Mouse (Mus musculus) stomach, embryonic 16.5 days (tissue): ENCODE data around the gene Fam228a. TPM values are rescaled to one million over a fixed set of nuclear protein-coding genes. Genes with fewer than 3 reads are reported as not detected.

Experiments
- ATAC-seq: fragments of 200-750 bp; cut with Nextera tagmentation; 2 replicates; pipeline ENCODE4 v1.8.0; 2017; ENCODE audit warnings: moderate number of reproducible peaks, moderate TSS enrichment; ENCODE audit not compliant: insufficient read depth, low FRiP score
- H3K27ac ChIP-seq: fragments of 300-500 bp; sonication (generic); 2 replicates; pipeline ENCODE4 v1.5.1; 2014; ENCODE audit warnings: low read length
- H3K27me3 ChIP-seq: fragments of 300-500 bp; sonication (generic); 2 replicates; pipeline ENCODE4 v1.6.1; 2014; ENCODE audit warnings: low read length, control low read depth, mixed read lengths; ENCODE audit not compliant: control insufficient read depth, insufficient read depth
- H3K36me3 ChIP-seq: fragments of 300-500 bp; sonication (generic); 2 replicates; pipeline ENCODE4 v1.6.1; 2014; ENCODE audit warnings: low read length; ENCODE audit not compliant: control insufficient read depth, insufficient read depth
- H3K4me1 ChIP-seq: fragments of 300-500 bp; sonication (generic); 2 replicates; pipeline ENCODE4 v1.6.1; 2014; ENCODE audit warnings: low read length, control low read depth, mixed read lengths; ENCODE audit not compliant: control insufficient read depth, insufficient read depth
- H3K4me2 ChIP-seq: fragments of 300-500 bp; sonication (generic); 2 replicates; pipeline ENCODE4 v1.6.1; 2014; ENCODE audit warnings: low read depth, low read length, mixed read lengths
- H3K4me3 ChIP-seq: fragments of 300-500 bp; sonication (generic); replicated peaks from 2 replicates; pipeline ENCODE4 v1.5.1; 2014; ENCODE audit warnings: mild to moderate bottlenecking, low read length
- H3K9ac ChIP-seq: fragments of 300-500 bp; sonication (generic); 2 replicates; pipeline ENCODE4 v1.6.1; 2014; ENCODE audit warnings: low read length
- H3K9me3 ChIP-seq: fragments of 300-500 bp; sonication (generic); replicated peaks from 2 replicates; pipeline ENCODE4 v1.6.1; 2016; ENCODE audit warnings: low read length, control low read depth; ENCODE audit not compliant: control insufficient read depth
- WGBS: fragments of 180-500 bp; shearing (Covaris S2); extraction: QIAGEN DNeasy Blood & Tissue Kit; methylation state at CpG from one replicate; pipeline ENCODE4 v1.1.7; 2014; 5-methylcytosine and 5-hydroxymethylcytosine counted together
- polyA plus RNA-seq: library from polyadenylated mRNA; unstranded; fragments of >200 nt; fragmentation: Nextera tagmentation; extraction: Ambion mirVana; gene quantifications from 2 replicates; pipeline ENCODE4 v1.2.1, GENCODE M21; 2015

Fam228a gene
- polyA plus RNA-seq, 1 experiment from 2014 or later: 0.25 TPM

DNA sequence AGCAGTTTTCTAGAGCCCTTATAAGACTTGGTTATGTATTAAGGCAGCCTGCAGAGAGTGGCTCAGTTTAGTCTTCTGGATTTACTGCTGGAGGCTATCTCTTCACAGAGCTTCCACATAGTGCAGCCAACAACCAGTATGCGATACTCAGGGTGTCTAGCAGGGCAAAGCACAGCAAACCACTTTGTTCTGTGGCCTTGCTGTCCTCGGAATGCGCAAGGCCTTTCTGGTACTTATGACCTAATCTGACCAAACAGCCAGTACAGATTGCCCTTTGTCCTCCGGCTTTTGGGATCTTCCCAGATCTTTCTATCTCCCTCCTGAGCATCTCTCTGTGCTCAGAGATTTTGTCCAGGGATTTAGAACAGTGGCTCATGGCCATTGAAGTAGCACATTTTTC, 52.8 kb downstream of the Fam228a start:
- no peak overlapping the region for H3K4me2 ChIP-seq
- WGBS: 90% methylated on average over 4 of the region's 4 CpGs
- no peak overlapping the region for H3K4me3 ChIP-seq
- H3K4me1 ChIP-seq: no peaks in the 10 kb centered on the region
- H3K36me3 ChIP-seq: 0 out of 2 replicates have a peak, but pooled peaks cover 6% of the 10 kb centered on the region
- no peak for ATAC-seq
- no peak overlapping the region for H3K27ac ChIP-seq
- H3K9me3 ChIP-seq: no peaks in the 10 kb centered on the region
- H3K9ac ChIP-seq: no peak overlapping the region
- no peaks in the 10 kb centered on the region for H3K27me3 ChIP-seq

DNA sequence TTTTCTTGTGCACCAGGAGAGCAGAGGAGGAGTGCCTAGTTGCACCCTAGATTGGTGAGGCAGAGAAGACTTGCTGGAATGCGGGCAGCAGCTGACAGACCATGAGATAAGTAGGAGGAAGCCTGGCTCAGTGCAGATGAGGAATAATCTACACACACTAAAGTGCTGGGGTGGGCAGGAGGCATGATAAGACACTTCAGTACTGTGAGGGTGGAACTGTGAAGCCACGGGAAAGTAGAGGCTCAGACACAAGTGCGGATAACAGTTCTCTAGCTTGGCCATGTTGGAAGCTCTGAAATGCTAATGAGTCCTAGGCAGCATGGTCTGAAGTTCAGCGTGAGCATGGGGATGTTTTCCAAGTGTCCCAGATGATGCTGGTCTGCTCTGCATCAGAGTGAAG, 58.3 kb downstream of the Fam228a start:
- Histone ChIP-seq H3K27me3 (no peaks in the 10 kb centered on the region), H3K27ac (no peak overlapping the region), H3K4me2 (no peak overlapping the region), H3K9ac (no peak overlapping the region), H3K4me3 (no peak overlapping the region), H3K4me1 (no peaks in the 10 kb centered on the region), H3K36me3 (no peaks in the 10 kb centered on the region; the same call in 1 of the 2 replicates), H3K9me3 (no peaks in the 10 kb centered on the region)
- no peak for ATAC-seq
- 69% methylated on average over 4 of the region's 4 CpGs for WGBS

DNA sequence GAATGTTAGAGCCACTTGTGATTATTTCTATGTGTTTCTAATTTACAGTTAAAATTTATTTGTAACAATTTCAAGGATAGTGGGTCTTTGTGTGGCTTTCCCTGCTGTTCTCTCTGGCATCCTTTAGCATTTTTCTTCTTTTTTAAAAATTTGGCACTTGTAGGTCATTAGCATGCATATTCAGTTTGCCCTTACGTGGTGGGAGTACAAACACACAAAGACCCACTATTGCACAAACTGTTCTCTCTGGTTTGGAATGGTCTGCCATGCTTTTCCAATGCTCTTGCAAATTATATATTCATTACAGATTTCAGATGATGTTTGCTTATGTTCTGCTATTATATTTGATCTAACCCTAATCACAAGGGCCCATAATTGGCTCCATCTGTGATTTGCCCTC, 61.9 kb downstream of the Fam228a start:
- Histone ChIP-seq H3K27me3 (no peaks in the 10 kb centered on the region), H3K9me3 (no peaks in the 10 kb centered on the region), H3K4me2 (no peak overlapping the region), H3K36me3 (peaks cover 18% of the 10 kb centered on the region), H3K9ac (no peak overlapping the region), H3K27ac (no peak overlapping the region), H3K4me3 (no peak overlapping the region), H3K4me1 (no peaks in the 10 kb centered on the region)
- no peak for ATAC-seq
- 94% methylated on average over 1 of the region's 1 CpGs for WGBS

DNA sequence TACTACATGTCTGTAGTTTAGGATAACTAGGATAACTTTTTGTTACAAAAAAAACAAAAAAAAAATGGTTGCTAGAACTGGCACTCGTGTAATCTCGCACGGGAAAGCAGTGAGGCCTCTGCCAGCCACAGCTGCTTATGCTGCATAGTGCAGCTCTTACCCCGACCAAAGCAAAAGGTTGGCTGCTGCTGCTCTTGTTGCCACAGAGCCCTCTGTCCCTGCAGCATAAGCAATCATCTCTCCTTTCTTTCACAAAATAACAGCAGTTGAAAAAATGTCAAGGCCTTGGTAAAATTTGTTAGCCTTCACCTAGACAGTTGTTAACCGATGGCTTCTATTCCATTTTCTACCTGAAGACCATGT, 72.6 kb downstream of the Fam228a start:
- Histone ChIP-seq H3K27ac (no peak overlapping the region), H3K4me1 (no peaks in the 10 kb centered on the region), H3K9ac (no peak overlapping the region), H3K4me3 (no peak overlapping the region), H3K4me2 (no peak overlapping the region), H3K9me3 (no peaks in the 10 kb centered on the region), H3K27me3 (no peaks in the 10 kb centered on the region), H3K36me3 (peaks cover 9% of the 10 kb centered on the region)
- no peak for ATAC-seq
- WGBS: 82% methylated on average over 5 of the region's 5 CpGs

DNA sequence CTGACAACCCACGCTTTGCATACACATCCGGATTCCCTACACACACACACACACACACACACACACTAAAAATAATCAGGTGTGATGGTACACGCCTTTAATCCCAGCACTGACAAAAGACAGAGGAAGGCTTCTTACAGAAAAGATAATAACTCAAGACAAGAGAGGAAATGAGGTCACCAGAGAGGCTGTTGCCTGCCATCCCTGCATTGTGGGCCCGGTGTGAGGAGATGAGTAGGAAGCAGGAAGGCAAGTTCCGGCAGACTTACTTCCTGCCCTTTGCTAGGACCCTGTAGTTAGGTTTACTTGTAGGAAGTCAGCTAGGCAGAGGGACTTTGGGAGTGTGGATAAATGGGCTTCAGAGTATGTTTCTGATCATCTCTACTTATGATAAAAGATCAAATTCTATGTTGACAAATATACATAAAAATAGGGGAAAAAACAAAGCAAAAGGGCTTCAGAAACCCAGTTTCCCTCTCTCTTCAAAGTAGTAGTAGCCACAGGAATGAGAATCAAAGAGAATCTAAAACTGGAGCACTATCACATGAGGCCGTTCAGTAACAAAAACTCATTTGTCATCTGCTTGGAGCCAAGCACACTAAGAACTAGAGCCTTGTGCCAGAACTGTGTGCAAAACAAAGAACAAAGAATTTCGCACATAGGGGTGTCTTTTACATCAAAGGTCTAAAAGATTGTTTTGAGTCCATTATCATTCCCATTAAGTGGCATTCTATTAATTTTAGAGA, 73.1 kb downstream of the Fam228a start:
- Histone ChIP-seq H3K9ac (no peak overlapping the region), H3K27ac (no peak overlapping the region), H3K9me3 (no peaks in the 10 kb centered on the region), H3K36me3 (peaks cover 9% of the 10 kb centered on the region), H3K27me3 (no peaks in the 10 kb centered on the region), H3K4me2 (no peak overlapping the region), H3K4me1 (no peaks in the 10 kb centered on the region), H3K4me3 (no peak overlapping the region)
- 74% methylated on average over 7 of the region's 7 CpGs for WGBS
- ATAC-seq: no peak

Other genes starting within 250 kb of the Fam228a start
- gene Itsn2, start 145.8 kb downstream of the Fam228a start, polyA plus RNA-seq: 30.5 and 33.3 TPM in 2 replicates
- not detected in 2 replicates for gene Gm3625, start 145.5 kb downstream of the Fam228a start, polyA plus RNA-seq
- 1.3 and 2.0 TPM in 2 replicates for gene Pfn4, start 30.6 kb upstream of the Fam228a start, polyA plus RNA-seq
- gene Fam228b, start 30.8 kb upstream of the Fam228a start, polyA plus RNA-seq: 2.2 and 2.6 TPM in 2 replicates
- 187 and 190 TPM in 2 replicates for gene Sf3b6, start 79.1 kb upstream of the Fam228a start, polyA plus RNA-seq
- gene Fkbp1b, start 103.2 kb upstream of the Fam228a start, polyA plus RNA-seq: 7.1 and 7.5 TPM in 2 replicates
- 11.7 and 14.4 TPM in 2 replicates for gene Wdcp, start 104.9 kb upstream of the Fam228a start, polyA plus RNA-seq
- 3.3 and 3.4 TPM in 2 replicates for gene Mfsd2b, start 135.9 kb upstream of the Fam228a start, polyA plus RNA-seq
- 25.8 and 26.1 TPM in 2 replicates for gene Ubxn2a, start 169.3 kb upstream of the Fam228a start, polyA plus RNA-seq
- 5.4 and 7.5 TPM in 2 replicates for gene Atad2b, start 178.9 kb upstream of the Fam228a start, polyA plus RNA-seq